Mouse (Mus musculus): ENCODE results near the gene Rgl3.

DNA sequence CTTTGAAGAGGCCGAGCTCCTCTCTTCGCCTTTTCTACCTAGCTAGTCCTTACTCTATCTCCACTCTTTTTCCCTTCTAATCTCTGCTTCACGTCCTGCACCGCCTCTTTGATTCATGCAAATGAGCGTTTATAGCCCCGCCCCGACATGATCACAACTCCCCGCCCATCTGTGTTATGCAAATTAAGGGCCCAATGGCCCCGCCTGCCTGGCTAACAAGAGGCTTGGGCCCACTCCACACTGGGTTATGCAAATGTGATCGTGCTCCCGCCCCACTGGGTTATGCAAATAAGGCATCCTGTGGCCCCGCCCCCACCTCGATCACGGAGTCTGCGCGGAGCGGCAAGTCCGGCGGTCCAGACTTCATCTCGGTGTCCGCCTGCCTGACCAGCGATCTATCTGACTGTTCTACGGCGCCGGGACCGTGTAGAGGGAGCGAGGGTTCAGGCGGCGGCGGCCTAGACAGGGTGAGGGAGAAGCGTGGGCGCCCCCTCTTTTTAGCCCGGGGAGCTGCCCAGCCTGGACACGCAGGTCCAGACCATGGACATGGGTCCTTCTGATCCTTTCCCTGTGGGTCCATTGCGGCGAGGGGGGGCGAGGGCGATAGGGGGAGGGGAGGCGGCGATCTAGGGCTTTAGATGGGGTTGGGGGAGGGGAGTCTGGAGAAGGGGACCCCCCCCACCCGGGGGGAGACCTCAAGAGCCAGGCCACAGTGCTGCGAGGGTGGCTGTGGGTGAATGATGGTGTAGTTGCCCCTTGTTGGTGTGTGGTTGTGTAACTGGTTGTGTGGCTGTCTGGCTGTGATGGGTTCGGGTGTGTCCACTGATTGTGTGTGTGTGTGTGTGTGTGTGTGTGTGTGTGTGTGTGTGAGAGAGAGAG, 52.3 kb downstream of the Rgl3 start, which contains the start of gene Plppr2:
- TF ChIP-seq CTCF (IDR thresholded peaks at IDR 0.05; ENCODE audit: low read depth) (0 out of 2 replicates have a peak, but pooled peaks have one; percentile 7), EP300 (IDR thresholded peaks at IDR 0.05; ENCODE audit: low read depth) (no peak)

Data from liver, postnatal 0 days (tissue).